Mouse (Mus musculus) testis, postnatal 14 days (tissue): ENCODE measurements at regions not wholly inside any gene's neighbourhood (a gene's known extent, or its start where the extent isn't known, plus 50 kb on each side); places are given as distances from the start of the nearest gene placed in this dataset.

Source experiments
- DNase-seq: peaks from one replicate; pipeline ENCODE4 v3.0.0; 2021; ENCODE audit warnings: low spot score

DNA sequence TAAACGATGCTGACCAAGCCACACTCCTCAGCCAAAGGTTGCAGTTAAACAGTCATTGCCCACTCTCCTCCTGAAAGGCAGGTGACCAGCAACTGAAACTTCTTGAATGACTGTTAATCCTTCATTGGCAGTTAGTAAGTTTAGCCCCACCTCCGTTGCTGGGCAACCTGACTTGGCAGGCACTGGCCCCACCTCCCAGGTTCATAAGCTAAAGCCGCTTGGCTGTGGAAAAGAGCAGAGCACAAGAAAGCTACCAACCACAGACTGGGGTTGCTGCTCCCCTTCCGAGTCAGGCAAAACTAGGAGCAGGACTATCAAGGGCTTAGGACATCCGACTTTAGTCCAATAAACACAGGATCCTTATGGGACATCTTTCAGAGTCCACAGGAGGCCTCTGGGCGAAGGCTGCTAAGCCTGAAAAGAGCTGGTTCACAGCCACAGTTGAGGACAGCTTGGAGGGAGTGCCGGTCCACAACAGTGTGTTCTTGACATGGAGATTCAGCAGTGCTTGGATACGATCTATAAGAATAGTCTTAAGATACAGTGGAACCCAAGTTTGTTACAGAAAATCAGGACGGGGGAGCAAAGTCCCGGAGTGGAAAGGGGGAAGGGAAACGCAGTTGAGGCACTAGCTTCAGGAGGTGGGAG is 67.7 kb upstream of the Kcnma1 start:
- DNase-seq = peak; percentile 74

DNA sequence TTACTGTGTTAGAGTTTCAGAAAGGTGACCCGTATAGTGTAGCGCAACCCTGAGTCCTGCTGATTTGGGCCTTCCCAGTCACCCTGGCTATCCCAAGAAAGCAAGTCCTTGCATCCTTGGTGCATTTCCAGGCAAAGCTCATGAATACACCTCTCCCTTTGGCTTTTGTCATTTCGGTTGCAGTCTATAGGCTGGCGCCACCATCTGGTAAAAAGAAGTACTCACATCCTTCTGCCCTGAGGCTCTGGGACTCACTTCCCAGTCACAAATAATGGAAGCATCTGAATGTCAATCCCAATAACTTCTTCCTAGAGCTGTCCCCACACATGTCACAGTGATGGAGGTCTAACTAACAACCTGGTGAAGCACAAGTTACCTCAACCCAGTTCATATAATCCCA is 54.4 kb upstream of the Kcnma1 start:
- DNase-seq = no peak

DNA sequence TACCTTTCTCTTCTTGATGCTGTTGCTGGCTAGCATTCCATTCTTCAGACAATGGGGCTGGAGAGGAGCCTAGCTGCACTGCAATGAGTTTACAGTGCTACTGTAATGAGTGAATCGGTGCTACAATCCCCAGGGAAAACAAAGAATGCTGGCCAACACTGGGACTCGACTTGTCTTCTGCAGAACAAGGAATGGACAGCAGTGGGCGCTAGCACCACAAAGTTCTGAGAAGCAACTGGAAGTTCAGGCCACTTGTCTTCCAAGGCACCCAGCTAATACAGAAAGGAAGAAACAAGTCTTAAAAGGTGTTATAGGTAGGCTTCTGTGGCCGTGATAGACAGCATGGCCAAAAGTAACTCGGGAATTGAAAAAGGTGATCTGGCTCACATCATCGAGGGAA is 53.4 kb upstream of the Kcnma1 start:
- DNase-seq = peak; percentile 25

DNA sequence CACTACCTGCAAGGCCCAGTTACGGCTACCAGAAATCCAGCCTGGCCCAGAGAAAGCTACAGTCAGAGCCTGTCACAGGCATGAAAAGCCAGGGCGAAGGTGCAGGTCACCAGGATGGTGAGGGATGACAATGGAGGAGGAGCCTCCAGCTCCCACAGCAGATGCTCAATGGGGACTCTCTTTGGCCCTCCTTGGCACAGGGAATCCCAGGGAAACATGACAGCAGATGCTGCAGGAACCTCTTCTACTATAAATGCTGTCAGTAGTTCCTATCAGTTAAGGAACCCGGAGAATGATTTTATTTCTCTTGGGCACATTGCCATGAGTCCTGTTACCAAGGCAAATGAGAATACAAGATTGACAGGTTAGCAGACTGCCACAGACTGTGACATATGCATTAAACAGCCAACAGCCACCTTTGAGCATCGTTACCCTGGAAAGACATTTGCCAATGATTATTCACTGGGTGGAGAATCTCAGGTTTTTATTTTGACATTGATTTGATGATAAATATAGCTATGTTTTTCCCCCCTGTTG is 51.0 kb upstream of the Kcnma1 start:
- no peak for DNase-seq
